Mouse (Mus musculus) right cerebral cortex, postnatal 25 days (tissue): ENCODE results near the gene Gm20425.

ENCODE experiments used
- DNase-seq: peaks from one replicate; pipeline ENCODE4 v3.0.0; 2022

Gm20425 gene

DNA sequence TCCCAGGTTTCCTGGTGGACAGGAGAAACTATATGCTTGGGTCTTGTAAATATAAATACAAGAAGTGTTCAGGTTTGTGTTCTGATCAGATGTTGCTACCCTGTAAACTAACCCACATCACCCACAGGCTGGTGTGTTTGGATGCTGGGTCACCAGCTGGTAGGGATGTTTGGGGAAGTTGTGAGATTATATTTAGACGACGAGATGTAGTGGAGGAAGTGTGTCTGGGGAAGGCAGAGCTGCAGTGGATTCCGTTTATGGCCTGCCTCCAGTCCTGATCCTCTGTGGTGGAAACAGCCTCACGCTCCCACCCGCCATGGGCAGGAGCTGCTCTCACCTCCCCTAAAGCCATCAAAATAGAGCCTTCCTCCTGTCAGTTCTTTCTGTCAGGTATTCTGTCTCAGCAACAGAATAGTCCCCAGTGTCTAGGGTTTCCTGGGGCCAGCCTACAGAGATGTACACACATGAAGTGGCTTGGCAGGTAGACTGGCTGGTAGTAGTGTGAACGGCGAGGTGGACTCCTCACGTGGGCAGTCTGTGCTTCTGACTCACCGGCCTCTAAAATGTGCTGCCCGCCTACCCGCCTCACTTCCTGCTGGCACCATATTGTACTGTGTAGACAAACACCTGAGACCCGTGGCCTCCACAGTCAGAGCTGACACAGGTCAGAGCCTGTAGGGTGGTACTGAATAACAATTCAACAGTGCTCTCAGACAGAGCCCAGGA is 80.9 kb downstream of the Gm20425 start:
- no peak for DNase-seq

DNA sequence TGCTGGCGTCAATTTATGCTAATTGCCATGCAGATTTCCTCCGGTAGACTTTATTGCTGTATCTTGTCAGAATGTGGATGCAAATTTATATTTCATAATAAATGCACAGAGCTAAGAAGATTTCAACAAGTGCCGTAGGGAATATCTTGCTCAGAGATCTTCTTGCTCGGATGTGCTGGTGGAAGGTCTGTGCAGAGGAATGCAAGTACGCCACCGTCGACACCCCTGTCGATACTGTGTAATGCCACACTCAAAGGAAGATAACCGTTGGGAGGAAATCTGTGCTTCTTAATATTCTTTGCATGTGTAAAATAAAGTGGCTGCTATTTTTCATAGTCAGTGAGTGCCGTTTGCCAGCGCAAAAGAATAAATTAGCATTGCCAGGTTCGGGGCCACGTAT is 83.0 kb downstream of the Gm20425 start:
- DNase-seq, result no peak

DNA sequence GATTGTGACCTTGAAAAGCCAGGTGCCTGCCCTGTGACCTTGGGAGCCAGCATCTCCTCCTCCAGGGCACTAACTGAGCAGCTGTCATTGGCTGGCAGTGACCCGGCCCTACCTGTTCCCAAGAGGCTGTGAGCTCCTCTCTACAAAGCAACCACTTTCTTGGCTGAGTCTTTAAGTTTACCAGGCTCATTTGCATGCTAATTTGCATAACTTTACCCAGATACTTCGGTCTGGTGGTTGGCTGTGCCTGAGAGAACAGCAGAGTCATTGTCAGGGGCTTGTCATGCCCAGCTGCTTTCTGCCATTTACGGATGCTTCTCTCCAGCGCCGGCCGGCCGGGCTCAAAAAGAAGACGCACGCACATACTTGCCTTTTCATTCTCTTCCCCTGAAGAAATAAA is 83.4 kb downstream of the Gm20425 start:
- DNase-seq, result peak; percentile 55

DNA sequence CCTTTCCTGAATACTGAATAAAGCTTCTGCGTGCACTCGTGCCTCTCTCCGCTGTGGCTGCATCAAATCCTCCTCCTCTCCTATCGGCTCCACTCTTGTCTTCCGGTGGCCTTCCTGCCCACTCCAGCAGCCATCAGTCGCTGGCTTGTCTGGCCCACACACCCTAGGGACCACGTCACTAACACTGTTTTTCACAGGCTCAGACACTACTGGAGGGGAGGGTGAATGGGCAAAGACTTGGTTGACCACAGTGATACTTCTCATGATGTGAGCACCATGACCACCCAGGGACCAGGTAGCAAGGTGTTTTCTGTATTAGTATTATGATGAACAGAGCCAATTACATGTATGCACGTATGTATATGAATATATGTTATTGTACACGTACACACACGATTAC is 83.8 kb downstream of the Gm20425 start:
- no peak for DNase-seq

DNA sequence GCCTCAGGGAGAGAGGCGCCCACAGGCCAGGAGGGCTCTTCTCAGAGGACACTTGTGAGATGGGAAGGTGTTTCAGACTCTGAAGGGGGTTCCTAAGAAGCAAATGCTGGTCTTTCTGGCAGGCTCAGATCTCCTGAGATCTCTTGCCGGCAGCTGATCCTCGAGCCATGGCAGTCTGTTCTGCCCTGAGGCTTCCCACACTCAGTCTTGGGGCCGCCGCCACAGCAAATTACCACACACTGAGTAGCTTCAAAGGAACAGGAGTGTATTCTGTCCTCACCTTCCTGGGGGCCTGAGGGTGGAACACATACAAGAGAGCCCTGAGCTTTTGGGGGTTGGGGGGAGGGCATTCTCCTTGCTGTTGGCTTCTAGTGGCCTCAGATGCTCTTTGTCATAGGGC is 84.8 kb downstream of the Gm20425 start:
- no peak for DNase-seq

DNA sequence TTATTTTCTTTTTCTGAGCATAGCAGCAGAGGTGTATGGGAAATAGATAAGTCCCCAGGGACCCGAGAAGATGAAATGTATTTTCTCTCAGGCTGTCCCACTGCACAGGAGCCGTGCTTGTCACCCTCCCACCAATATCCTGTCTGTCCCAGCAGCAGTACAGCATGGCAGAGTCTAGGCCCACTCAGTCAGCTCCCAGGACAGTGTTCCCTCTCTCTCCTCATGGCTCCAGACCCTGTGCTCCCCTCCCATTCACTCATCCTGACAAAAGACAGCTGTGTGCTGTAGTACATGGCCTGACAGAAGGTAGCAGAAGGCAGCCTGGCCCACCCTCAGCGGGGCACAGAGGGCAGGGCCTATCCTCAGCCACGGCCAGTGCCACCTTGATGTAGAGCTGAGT is 86.2 kb downstream of the Gm20425 start:
- DNase-seq, result no peak

DNA sequence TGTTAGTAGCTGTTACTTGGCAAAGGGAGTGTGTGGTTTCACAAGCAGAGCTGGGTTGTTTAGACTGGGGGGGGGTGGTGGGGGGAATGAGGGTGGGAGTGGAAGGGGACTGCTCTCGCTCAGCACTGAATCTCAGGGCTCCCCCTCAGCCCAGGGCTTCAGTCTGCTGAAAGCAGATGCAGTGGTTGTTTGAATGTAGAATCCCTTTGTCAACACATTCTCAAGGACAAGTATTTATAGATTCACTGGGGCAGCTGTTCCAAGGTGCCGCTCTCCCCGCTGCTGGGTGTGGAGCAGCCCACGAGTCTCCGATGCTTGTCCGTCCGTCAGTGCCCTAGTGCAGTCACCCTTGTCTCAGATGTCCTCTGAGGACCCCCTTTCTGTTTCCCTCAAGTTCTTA is 88.8 kb downstream of the Gm20425 start:
- no peak for DNase-seq

DNA sequence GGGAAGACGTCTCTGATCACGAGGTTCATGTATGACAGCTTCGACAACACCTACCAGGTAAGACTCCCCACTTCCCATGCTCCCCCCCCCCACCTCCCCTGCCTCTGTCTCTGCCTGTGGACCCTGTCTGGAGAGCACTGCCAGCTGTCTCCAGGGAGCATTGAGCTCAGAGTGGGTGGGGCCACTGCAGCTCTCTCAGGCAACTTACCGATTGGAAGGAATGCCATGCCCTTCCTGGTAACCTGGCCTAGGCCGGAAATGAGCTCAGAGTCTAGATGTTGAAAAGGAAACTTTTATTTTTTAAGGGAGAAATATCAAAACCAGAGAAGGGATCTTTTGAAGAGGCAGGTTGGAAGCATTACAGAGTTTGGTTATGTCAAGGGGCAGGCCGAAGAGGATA is 89.7 kb downstream of the Gm20425 start:
- DNase-seq, result no peak
